Mouse (Mus musculus): ENCODE measurements around the gene Mtmr12. TPM values are rescaled to one million over a fixed set of nuclear protein-coding genes. Genes with fewer than 3 reads are reported as not detected.
"Not testable (repeated sequence)": the region's sequence is repeated elsewhere in the genome, so short reads cannot be mapped to it uniquely, and the experiment has no call there.

Mtmr12 gene
- total and polyA plus RNA-seq, 2 experiments: 3.4 to 6.5 TPM

DNA sequence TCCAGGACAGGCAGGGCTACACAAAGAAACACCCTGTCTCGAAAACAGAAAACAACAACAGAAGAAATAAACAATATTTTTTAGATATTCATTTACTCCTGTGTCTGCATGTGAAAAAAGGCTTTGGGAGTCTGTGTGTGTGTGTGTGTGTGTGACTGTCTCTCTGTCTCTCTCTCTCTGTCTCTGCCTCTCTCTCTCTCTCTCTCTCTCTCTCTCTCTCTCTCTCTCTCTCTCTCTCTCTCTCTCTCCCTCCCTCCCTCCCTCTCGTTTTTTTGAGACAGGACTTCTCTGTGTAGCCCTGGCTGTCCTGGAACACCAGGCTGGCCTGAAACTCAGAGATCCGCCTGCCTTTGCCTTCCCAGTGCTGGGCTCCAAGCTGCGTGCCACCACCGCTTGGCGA lies 8.9 kb upstream of the Mtmr12 start:
- no peaks in the 10 kb centered on the region for H3K27me3 ChIP-seq (ENCODE audit: control insufficient read depth, insufficient read depth, low read length)
- no peak overlapping the region for H3K9ac ChIP-seq (ENCODE audit: low read depth, low read length)
- H3K79me2 ChIP-seq (ENCODE audit: control insufficient read depth, insufficient read depth, low read length): no peaks in the 10 kb centered on the region
- WGBS: 81% methylated on average over 6 of the region's 6 CpGs
- no peak for DNase-seq (ENCODE audit: extremely low read depth, low read depth, low spot score)
- no peaks in the 10 kb centered on the region for H3K36me3 ChIP-seq (ENCODE audit: control insufficient read depth, insufficient read depth, low read length)
- H3K4me1 ChIP-seq (ENCODE audit: control insufficient read depth, insufficient read depth, low read length): peaks cover 14% of the 10 kb centered on the region
- H3K4me3 ChIP-seq (ENCODE audit: insufficient read depth, low read depth, low read length): no peak overlapping the region
- no peak for TF ChIP-seq POLR2A (IDR thresholded peaks at IDR 0.05; ENCODE audit: extremely low read depth, insufficient read depth, low read length)
- no peak for TF ChIP-seq CTCF (IDR thresholded peaks at IDR 0.05; ENCODE audit: low read depth, low read length)
- H3K27ac ChIP-seq (replicated peaks; ENCODE audit: insufficient read depth, low read depth, low read length): no peak overlapping the region

- H3K27ac ChIP-seq (replicated peaks; ENCODE audit: insufficient read depth, low read depth, low read length): no peak overlapping the region
- peak; percentile 52 for DNase-seq (ENCODE audit: extremely low read depth, low read depth, low spot score)
- H3K9ac ChIP-seq (ENCODE audit: low read depth, low read length): no peak overlapping the region
- no peak overlapping the region for H3K4me3 ChIP-seq (ENCODE audit: insufficient read depth, low read depth, low read length)
- H3K27me3 ChIP-seq (ENCODE audit: control insufficient read depth, insufficient read depth, low read length): no peaks in the 10 kb centered on the region
- H3K36me3 ChIP-seq (ENCODE audit: control insufficient read depth, insufficient read depth, low read length): no peaks in the 10 kb centered on the region
- H3K4me1 ChIP-seq (ENCODE audit: control insufficient read depth, insufficient read depth, low read length): peaks cover 14% of the 10 kb centered on the region
- TF ChIP-seq CTCF (IDR thresholded peaks at IDR 0.05; ENCODE audit: low read depth, low read length) (peak; percentile 77), POLR2A (IDR thresholded peaks at IDR 0.05; ENCODE audit: extremely low read depth, insufficient read depth, low read length) (no peak)
- WGBS: 27% methylated on average over 22 of the region's 22 CpGs
- H3K79me2 ChIP-seq (ENCODE audit: control insufficient read depth, insufficient read depth, low read length): no peaks in the 10 kb centered on the region
Observed at GRCm38 (mm10) chr15:12196410-12197191, 8.2 kb upstream of the Mtmr12 start.

DNA sequence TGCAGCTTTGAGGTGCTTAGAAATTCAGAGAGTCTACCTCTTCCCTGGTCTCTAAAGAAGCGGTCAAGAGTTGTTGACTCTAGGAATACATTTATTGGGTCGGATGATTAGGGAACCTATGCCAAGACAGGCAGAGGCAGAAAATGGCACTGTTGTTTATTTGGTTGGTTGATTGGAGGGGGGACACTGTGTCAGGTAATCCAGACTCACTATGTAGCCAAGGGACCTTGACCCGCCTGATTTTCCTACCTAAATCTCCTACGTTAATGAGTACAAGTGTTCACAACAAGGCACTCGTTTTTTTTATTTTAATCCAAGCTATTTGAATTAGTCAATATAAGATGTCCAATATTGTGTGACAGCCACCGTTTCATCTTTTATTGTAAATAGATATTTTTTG lies 7.5 kb upstream of the Mtmr12 start:
- Histone ChIP-seq H3K4me1 (ENCODE audit: control insufficient read depth, insufficient read depth, low read length) (peaks cover 14% of the 10 kb centered on the region), H3K27ac (replicated peaks; ENCODE audit: insufficient read depth, low read depth, low read length) (no peak overlapping the region)

DNA sequence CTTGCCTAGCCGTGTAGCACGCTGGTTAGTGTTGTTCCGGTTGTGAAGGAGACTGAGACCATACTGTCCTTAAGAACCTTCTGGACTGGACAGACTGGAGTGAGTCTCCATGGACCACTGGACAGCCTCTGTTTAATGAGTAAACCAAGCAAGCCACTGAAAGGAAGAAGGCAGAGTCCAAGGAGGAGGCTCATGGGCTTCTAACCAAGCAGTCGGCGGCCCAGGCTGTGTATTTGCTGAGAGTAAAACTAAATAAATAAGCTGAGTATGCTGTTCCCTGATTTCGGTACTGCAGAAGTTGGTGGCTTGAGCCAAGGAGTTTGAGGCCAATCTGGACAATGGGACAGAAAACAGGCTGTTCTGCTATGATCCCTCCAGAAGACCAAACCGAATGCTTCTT lies 4.8 kb upstream of the Mtmr12 start:
- Histone ChIP-seq H3K4me1 (ENCODE audit: control insufficient read depth, insufficient read depth, low read length) (peaks cover 3% of the 10 kb centered on the region), H3K27ac (replicated peaks; ENCODE audit: insufficient read depth, low read depth, low read length) (no peak overlapping the region), H3K27me3 (ENCODE audit: control insufficient read depth, insufficient read depth, low read length) (no peaks in the 10 kb centered on the region), H3K79me2 (ENCODE audit: control insufficient read depth, insufficient read depth, low read length) (0 out of 2 replicates have a peak, but pooled peaks cover 1% of the 10 kb centered on the region), H3K9ac (ENCODE audit: low read depth, low read length) (no peak overlapping the region), H3K4me3 (ENCODE audit: insufficient read depth, low read depth, low read length) (no peak overlapping the region), H3K36me3 (ENCODE audit: control insufficient read depth, insufficient read depth, low read length) (no peaks in the 10 kb centered on the region)
- WGBS: 69% methylated on average over 7 of the region's 7 CpGs
- no peak for TF ChIP-seq CTCF (IDR thresholded peaks at IDR 0.05; ENCODE audit: low read depth, low read length)
- TF ChIP-seq POLR2A (IDR thresholded peaks at IDR 0.05; ENCODE audit: extremely low read depth, insufficient read depth, low read length): no peak
- no peak for DNase-seq (ENCODE audit: extremely low read depth, low read depth, low spot score)

More for the DNA sequence above, 7.5 kb upstream of the Mtmr12 start:
- Histone ChIP-seq H3K4me3 (ENCODE audit: insufficient read depth, low read depth, low read length) (no peak overlapping the region), H3K27me3 (ENCODE audit: control insufficient read depth, insufficient read depth, low read length) (no peaks in the 10 kb centered on the region), H3K36me3 (ENCODE audit: control insufficient read depth, insufficient read depth, low read length) (no peaks in the 10 kb centered on the region), H3K9ac (ENCODE audit: low read depth, low read length) (no peak overlapping the region), H3K79me2 (ENCODE audit: control insufficient read depth, insufficient read depth, low read length) (no peaks in the 10 kb centered on the region)
- DNase-seq (ENCODE audit: extremely low read depth, low read depth, low spot score): no peak
- 66% methylated on average over 6 of the region's 6 CpGs for WGBS
- TF ChIP-seq POLR2A (IDR thresholded peaks at IDR 0.05; ENCODE audit: extremely low read depth, insufficient read depth, low read length) (no peak), CTCF (IDR thresholded peaks at IDR 0.05; ENCODE audit: low read depth, low read length) (no peak)

- no peak overlapping the region for H3K4me3 ChIP-seq (ENCODE audit: insufficient read depth, low read depth, low read length)
- no peak overlapping the region for H3K27ac ChIP-seq (replicated peaks; ENCODE audit: insufficient read depth, low read depth, low read length)
- peaks cover 13% of the 10 kb centered on the region for H3K4me1 ChIP-seq (ENCODE audit: control insufficient read depth, insufficient read depth, low read length)
- DNase-seq (ENCODE audit: extremely low read depth, low read depth, low spot score): peak; percentile 58
- peaks cover 7% of the 10 kb centered on the region; the same call in 1 of the 2 replicates for H3K79me2 ChIP-seq (ENCODE audit: control insufficient read depth, insufficient read depth, low read length)
- H3K36me3 ChIP-seq (ENCODE audit: control insufficient read depth, insufficient read depth, low read length): no peaks in the 10 kb centered on the region
- no peak overlapping the region for H3K9ac ChIP-seq (ENCODE audit: low read depth, low read length)
- TF ChIP-seq CTCF (IDR thresholded peaks at IDR 0.05; ENCODE audit: low read depth, low read length) (no peak), POLR2A (IDR thresholded peaks at IDR 0.05; ENCODE audit: extremely low read depth, insufficient read depth, low read length) (no peak)
- no peaks in the 10 kb centered on the region for H3K27me3 ChIP-seq (ENCODE audit: control insufficient read depth, insufficient read depth, low read length)
Observed at GRCm38 (mm10) chr15:12201856-12202255, 3.0 kb upstream of the Mtmr12 start.

- 97% methylated on average over 3 of the region's 3 CpGs for WGBS
Observed at GRCm38 (mm10) chr15:12202456-12202855, 2.4 kb upstream of the Mtmr12 start.

GRCm38 (mm10) chr15:12203008-12203407 lies 1.8 kb upstream of the Mtmr12 start:
- not testable (repeated sequence) for H3K79me2 ChIP-seq (ENCODE audit: control insufficient read depth, insufficient read depth, low read length); H3K9ac ChIP-seq (ENCODE audit: low read depth, low read length); H3K27me3 ChIP-seq (ENCODE audit: control insufficient read depth, insufficient read depth, low read length); H3K36me3 ChIP-seq (ENCODE audit: control insufficient read depth, insufficient read depth, low read length); DNase-seq (ENCODE audit: extremely low read depth, low read depth, low spot score); H3K27ac ChIP-seq (replicated peaks; ENCODE audit: insufficient read depth, low read depth, low read length); H3K4me3 ChIP-seq (ENCODE audit: insufficient read depth, low read depth, low read length)
- 99% methylated on average over 5 of the region's 5 CpGs for WGBS
- peaks cover 21% of the 10 kb centered on the region for H3K4me1 ChIP-seq (ENCODE audit: control insufficient read depth, insufficient read depth, low read length)

More at GRCm38 (mm10) chr15:12202456-12202855, 2.4 kb upstream of the Mtmr12 start:
- H3K79me2 ChIP-seq (ENCODE audit: control insufficient read depth, insufficient read depth, low read length): peaks cover 7% of the 10 kb centered on the region; the same call in 1 of the 2 replicates
- H3K4me3 ChIP-seq (ENCODE audit: insufficient read depth, low read depth, low read length): no peak overlapping the region
- H3K36me3 ChIP-seq (ENCODE audit: control insufficient read depth, insufficient read depth, low read length): no peaks in the 10 kb centered on the region
- H3K4me1 ChIP-seq (ENCODE audit: control insufficient read depth, insufficient read depth, low read length): peaks cover 19% of the 10 kb centered on the region
- no peak overlapping the region for H3K27ac ChIP-seq (replicated peaks; ENCODE audit: insufficient read depth, low read depth, low read length)
- no peaks in the 10 kb centered on the region for H3K27me3 ChIP-seq (ENCODE audit: control insufficient read depth, insufficient read depth, low read length)
- TF ChIP-seq POLR2A (IDR thresholded peaks at IDR 0.05; ENCODE audit: extremely low read depth, insufficient read depth, low read length) (no peak), CTCF (IDR thresholded peaks at IDR 0.05; ENCODE audit: low read depth, low read length) (no peak)
- no peak overlapping the region for H3K9ac ChIP-seq (ENCODE audit: low read depth, low read length)
- DNase-seq (ENCODE audit: extremely low read depth, low read depth, low spot score): no peak

All from liver, adult 2 months (tissue).